Mouse (Mus musculus) myocyte (in vitro differentiated cells): ENCODE results near the gene Rnf151. TPM values are rescaled to one million over a fixed set of nuclear protein-coding genes. Genes with fewer than 3 reads are reported as not detected.

ENCODE experiments used
- H3K27me3 ChIP-seq: one replicate; pipeline ENCODE4 v1.6.1; 2011; ENCODE audit not compliant: control insufficient read depth, insufficient read depth, insufficient read length
- H3K36me3 ChIP-seq: one replicate; pipeline ENCODE4 v1.6.1; 2011; ENCODE audit not compliant: control insufficient read depth, insufficient read depth
- H3K4me2 ChIP-seq: one replicate; pipeline ENCODE4 v1.6.1; 2011; ENCODE audit warnings: low read depth, control low read depth
- H3K4me3 ChIP-seq: one replicate; pipeline ENCODE4 v1.5.1; 2011; ENCODE audit warnings: mild to moderate bottlenecking, control low read depth, moderate library complexity
- H3K79me2 ChIP-seq: one replicate; pipeline ENCODE4 v1.6.1; 2011; ENCODE audit not compliant: control insufficient read depth, insufficient read depth
- H3ac ChIP-seq: one replicate; pipeline ENCODE4 v1.6.1; 2011; ENCODE audit not compliant: control insufficient read depth, insufficient read length
- CEBPB ChIP-seq: IDR thresholded peaks from 2 replicates; pipeline ENCODE4 v1.6.1; 2011; ENCODE audit warnings: mild to moderate bottlenecking, moderate library complexity; ENCODE audit not compliant: poor library complexity, insufficient read depth, severe bottlenecking
- E2F4 ChIP-seq: IDR thresholded peaks from one replicate; pipeline ENCODE4 v1.6.1; 2011; ENCODE audit warnings: mild to moderate bottlenecking, control low read depth, moderate library complexity; ENCODE audit not compliant: insufficient read depth
- MAX ChIP-seq: IDR thresholded peaks from one replicate; pipeline ENCODE4 v1.6.1; 2011; ENCODE audit warnings: low read depth, mild to moderate bottlenecking, control low read depth
- MYOD1 ChIP-seq, 3 experiments: IDR thresholded peaks; one replicate each; pipeline ENCODE4 v1.6.1; 2011; ENCODE audit warnings: control low read depth in 2 of 3, low read depth in 2 of 3, mild to moderate bottlenecking in 2 of 3, moderate library complexity in 1 of 3; ENCODE audit not compliant: insufficient read length in 2 of 3, control insufficient read depth in 1 of 3
- MYOG ChIP-seq, 3 experiments: IDR thresholded peaks; one replicate each; pipeline ENCODE4 v1.6.1; 2011; ENCODE audit warnings: control low read depth in 2 of 3, low read depth in 2 of 3, mild to moderate bottlenecking in 2 of 3; ENCODE audit not compliant: insufficient read length in 2 of 3, control insufficient read depth in 1 of 3, insufficient read depth in 1 of 3
- POLR2A ChIP-seq: IDR thresholded peaks from one replicate; pipeline ENCODE4 v1.6.1; 2011; ENCODE audit warnings: low read depth, mild to moderate bottlenecking, control low read depth, moderate library complexity; ENCODE audit not compliant: insufficient read length
- POLR2AphosphoS2 ChIP-seq: IDR thresholded peaks from one replicate; pipeline ENCODE4 v1.6.1; 2011; ENCODE audit warnings: low read depth, control low read depth; ENCODE audit not compliant: insufficient read length
- REST ChIP-seq: IDR thresholded peaks from one replicate; pipeline ENCODE4 v1.6.1; 2011; ENCODE audit warnings: mild to moderate bottlenecking, control low read depth, moderate library complexity; ENCODE audit not compliant: insufficient read depth, insufficient read length
- SRF ChIP-seq: IDR thresholded peaks from one replicate; pipeline ENCODE4 v1.6.1; 2011; ENCODE audit warnings: low read depth; ENCODE audit not compliant: control insufficient read depth, insufficient read length
- TCF12 ChIP-seq: IDR thresholded peaks from one replicate; pipeline ENCODE4 v1.6.1; 2011; ENCODE audit warnings: mild to moderate bottlenecking, control low read depth; ENCODE audit not compliant: poor library complexity, insufficient read depth, severe bottlenecking
- TCF3 ChIP-seq: IDR thresholded peaks from one replicate; pipeline ENCODE4 v1.6.1; 2011; ENCODE audit warnings: low read depth, control low read depth; ENCODE audit not compliant: insufficient read length
- USF1 ChIP-seq: IDR thresholded peaks from one replicate; pipeline ENCODE4 v1.6.1; 2011; ENCODE audit warnings: low read depth, mild to moderate bottlenecking, control low read depth, moderate library complexity
- polyA plus RNA-seq: library from polyadenylated mRNA; unstranded; fragments of >200 nt; fragmentation: generic; extraction: Trizol; gene quantifications from one replicate; pipeline ENCODE4 v1.2.1, GENCODE M21; 2012; ENCODE audit warnings: missing spikeins

The Rnf151 gene
- polyA plus RNA-seq, 1 experiment = 0.36 TPM

GRCm38 (mm10) chr17:24736330-24737051 is 18.6 kb upstream of the Rnf151 start, which contains the start of gene Msrb1:
Gene Msrb1, plus strand, starts transcription at chr17:24736642.
- Histone ChIP-seq H3ac (peak within 1 kb of the TSS; percentile 49), H3K4me3 (peak within 1 kb of the TSS; percentile 53), H3K36me3 (no peaks in the 10 kb centered on the region), H3K79me2 (peaks cover 6% of the 10 kb centered on the region), H3K4me2 (peak within 1 kb of the TSS; percentile 92), H3K27me3 (no peaks in the 10 kb centered on the region)
- TF ChIP-seq SRF = no peak
- peak; percentile 77 for TF ChIP-seq POLR2A
- TF ChIP-seq POLR2AphosphoS2 = peak; percentile 78

- Histone ChIP-seq H3K27me3 (no peaks in the 10 kb centered on the region), H3K79me2 (peaks cover 6% of the 10 kb centered on the region), H3K4me2 (peak overlapping the region; percentile 86), H3ac (no peak overlapping the region), H3K4me3 (peak overlapping the region; percentile 53), H3K36me3 (no peaks in the 10 kb centered on the region)
- TF ChIP-seq REST (no peak), MAX (no peak), MYOD1 (IDR thresholded peaks at IDR 0.05; ENCODE audit: control insufficient read depth in 1 of 3, insufficient read length in 2 of 3, low read depth in 2 of 3) (no peak), TCF12 (no peak), POLR2A (no peak), CEBPB (no peak), POLR2AphosphoS2 (no peak), TCF3 (no peak), E2F4 (no peak), MYOG (IDR thresholded peaks at IDR 0.05; ENCODE audit: control insufficient read depth in 1 of 3, insufficient read depth in 1 of 3, insufficient read length in 2 of 3, low read depth in 2 of 3) (no peak), USF1 (no peak)
These were observed 17.6 kb upstream of the Rnf151 start for GRCm38 (mm10) chr17:24735446-24735845.

- H3K4me2 ChIP-seq = no peak overlapping the region
- H3ac ChIP-seq = no peak overlapping the region
- no peak overlapping the region for H3K4me3 ChIP-seq
- H3K79me2 ChIP-seq = peaks cover 6% of the 10 kb centered on the region
- no peaks in the 10 kb centered on the region for H3K27me3 ChIP-seq
- TF ChIP-seq E2F4 (no peak), SRF (no peak)
- no peaks in the 10 kb centered on the region for H3K36me3 ChIP-seq
These were observed 16.6 kb upstream of the Rnf151 start for GRCm38 (mm10) chr17:24734513-24734912.

- Histone ChIP-seq H3K4me3 (no peak overlapping the region), H3K27me3 (no peaks in the 10 kb centered on the region)
- TF ChIP-seq MAX (no peak), MYOG (IDR thresholded peaks at IDR 0.05; ENCODE audit: control insufficient read depth in 1 of 3, insufficient read depth in 1 of 3, insufficient read length in 2 of 3, low read depth in 2 of 3) (no peak), MYOD1 (IDR thresholded peaks at IDR 0.05; ENCODE audit: control insufficient read depth in 1 of 3, insufficient read length in 2 of 3, low read depth in 2 of 3) (no peak), POLR2AphosphoS2 (no peak), USF1 (no peak), REST (no peak)
These were observed 15.7 kb upstream of the Rnf151 start for GRCm38 (mm10) chr17:24733434-24734050.

GRCm38 (mm10) chr17:24732233-24732935 is 14.5 kb upstream of the Rnf151 start:
- Histone ChIP-seq H3ac (no peak overlapping the region), H3K79me2 (peaks cover 3% of the 10 kb centered on the region), H3K4me3 (no peak overlapping the region), H3K4me2 (peak overlapping the region; percentile 21), H3K36me3 (no peaks in the 10 kb centered on the region), H3K27me3 (no peaks in the 10 kb centered on the region)
- TF ChIP-seq CEBPB (no peak), MYOD1 (IDR thresholded peaks at IDR 0.05; ENCODE audit: control insufficient read depth in 1 of 3, insufficient read length in 2 of 3, low read depth in 2 of 3) (peak; percentile 47 to 81 (median 80))

More at GRCm38 (mm10) chr17:24733434-24734050, 15.7 kb upstream of the Rnf151 start:
- peaks cover 6% of the 10 kb centered on the region for H3K79me2 ChIP-seq
- no peak overlapping the region for H3K4me2 ChIP-seq
- no peaks in the 10 kb centered on the region for H3K36me3 ChIP-seq
- H3ac ChIP-seq = no peak overlapping the region
